Mouse (Mus musculus) MN1 (cell line): ENCODE data around the gene Rab5b.
"Not testable (repeated sequence)": the region's sequence is repeated elsewhere in the genome, so short reads cannot be mapped to it uniquely, and the experiment has no call there.

ENCODE experiments used
- DNase-seq: peaks from one replicate; pipeline ENCODE4 v3.0.0-alpha.2; 2016; ENCODE audit warnings: low spot score

The Rab5b gene

DNA sequence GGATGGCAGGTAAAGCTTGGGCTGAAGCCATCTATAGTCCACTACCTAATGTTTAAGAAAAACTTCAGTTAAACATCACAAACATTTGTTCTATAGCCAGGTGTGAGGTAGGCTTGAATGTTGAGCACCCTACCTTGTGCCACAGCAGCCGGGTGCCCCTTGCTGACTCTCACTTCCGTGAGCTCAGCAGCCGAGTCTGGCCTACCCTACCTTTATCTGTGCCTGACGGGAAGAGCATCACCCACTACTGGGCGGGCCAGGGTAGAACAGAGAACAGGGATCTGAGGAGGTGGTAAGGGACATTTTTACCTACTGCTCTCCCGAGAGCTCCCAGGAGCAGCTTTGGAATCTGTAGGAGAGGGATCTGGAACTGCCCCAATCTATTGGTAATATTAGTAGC, 53.3 kb downstream of the Rab5b start:
- no peak for DNase-seq

GRCm38 (mm10) chr10:128641871-128642270, 54.2 kb downstream of the Rab5b start:
- DNase-seq, result no peak

- no peak for DNase-seq
These were observed 55.2 kb downstream of the Rab5b start for GRCm38 (mm10) chr10:128640891-128641290.

GRCm38 (mm10) chr10:128639999-128640398, 56.1 kb downstream of the Rab5b start:
- DNase-seq, result no peak

DNA sequence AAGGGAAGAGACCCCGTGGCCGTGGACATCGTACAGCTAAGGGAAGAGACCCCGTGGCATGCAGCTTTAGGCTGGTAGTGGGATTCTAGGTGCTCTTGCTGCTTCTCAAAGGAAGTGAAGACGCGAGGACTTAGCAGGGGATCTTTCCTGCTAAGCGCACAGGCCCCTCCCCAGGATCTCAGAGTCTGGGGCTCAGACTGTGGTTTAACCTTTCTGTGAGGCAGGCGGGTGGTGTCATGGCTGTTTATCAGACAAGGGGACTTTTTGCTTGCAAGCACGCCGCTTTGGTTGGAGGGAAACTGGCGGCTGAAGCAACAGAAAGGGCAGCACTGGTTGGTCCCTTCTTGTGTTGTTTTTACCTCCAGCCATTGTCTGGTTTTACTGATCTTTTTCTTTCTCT, 59.1 kb downstream of the Rab5b start:
- DNase-seq, result no peak

GRCm38 (mm10) chr10:128636561-128636960, 59.5 kb downstream of the Rab5b start:
- DNase-seq, result no peak

DNA sequence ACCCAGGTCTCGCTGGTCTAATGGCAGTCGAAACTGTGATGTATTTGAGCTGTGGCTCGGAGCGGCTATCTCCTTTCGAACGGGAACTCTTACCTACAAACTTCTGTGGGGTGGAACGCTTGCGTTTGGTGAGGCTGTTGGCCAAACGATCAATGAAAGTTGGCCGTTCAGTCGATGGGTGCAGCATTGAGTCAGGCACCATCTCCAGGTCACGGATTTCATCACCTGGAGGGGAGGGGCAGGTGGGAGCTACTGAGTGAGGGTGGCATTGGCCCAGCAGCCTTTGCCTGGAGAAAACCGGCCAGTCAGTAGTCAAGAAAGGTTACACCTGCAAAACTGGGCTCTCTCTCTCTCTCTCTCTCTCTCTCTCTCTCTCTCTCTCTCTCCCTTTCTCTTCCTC, 60.4 kb downstream of the Rab5b start:
- DNase-seq, result no peak

GRCm38 (mm10) chr10:128631571-128631970, 64.5 kb downstream of the Rab5b start:
- no peak for DNase-seq

DNA sequence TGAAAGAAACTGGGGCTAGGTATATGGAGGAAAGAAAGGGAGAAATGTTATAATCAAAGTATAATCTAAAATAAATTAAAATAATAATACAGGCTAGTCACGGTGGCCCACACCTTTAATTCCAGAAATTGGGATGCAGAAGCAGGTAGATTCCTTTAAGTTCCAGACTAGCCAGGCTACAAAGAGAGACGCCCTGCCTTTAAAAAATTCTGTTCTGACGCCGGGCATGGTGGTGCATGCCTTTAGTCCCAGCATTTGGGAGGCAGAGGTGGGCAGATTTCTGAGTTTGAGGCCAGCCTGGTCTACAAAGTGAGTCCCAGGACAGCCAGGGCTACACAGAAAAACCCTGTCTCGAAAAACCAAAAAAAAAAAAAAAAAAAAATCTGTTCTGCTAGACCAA, 65.8 kb downstream of the Rab5b start:
- DNase-seq, result not testable (repeated sequence)

DNA sequence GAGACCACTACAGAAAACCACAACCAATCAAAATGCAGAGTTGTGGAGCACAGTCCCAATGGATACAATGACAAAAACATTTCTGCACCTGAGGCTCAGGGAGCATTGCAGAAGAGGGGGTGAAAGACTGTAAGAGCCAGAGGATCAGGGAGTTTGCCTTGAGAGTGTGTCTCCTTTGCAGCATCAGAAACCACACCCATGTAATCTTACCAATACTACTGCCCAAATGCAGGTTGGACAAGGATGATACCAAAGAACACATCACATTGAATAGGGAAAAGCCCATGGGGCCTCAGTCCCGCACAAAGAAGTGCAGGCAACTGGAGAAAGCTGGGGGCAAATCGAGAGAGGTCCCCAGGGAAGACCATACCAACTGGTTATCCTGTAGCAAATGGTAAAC, 66.3 kb downstream of the Rab5b start:
- DNase-seq, result no peak

DNA sequence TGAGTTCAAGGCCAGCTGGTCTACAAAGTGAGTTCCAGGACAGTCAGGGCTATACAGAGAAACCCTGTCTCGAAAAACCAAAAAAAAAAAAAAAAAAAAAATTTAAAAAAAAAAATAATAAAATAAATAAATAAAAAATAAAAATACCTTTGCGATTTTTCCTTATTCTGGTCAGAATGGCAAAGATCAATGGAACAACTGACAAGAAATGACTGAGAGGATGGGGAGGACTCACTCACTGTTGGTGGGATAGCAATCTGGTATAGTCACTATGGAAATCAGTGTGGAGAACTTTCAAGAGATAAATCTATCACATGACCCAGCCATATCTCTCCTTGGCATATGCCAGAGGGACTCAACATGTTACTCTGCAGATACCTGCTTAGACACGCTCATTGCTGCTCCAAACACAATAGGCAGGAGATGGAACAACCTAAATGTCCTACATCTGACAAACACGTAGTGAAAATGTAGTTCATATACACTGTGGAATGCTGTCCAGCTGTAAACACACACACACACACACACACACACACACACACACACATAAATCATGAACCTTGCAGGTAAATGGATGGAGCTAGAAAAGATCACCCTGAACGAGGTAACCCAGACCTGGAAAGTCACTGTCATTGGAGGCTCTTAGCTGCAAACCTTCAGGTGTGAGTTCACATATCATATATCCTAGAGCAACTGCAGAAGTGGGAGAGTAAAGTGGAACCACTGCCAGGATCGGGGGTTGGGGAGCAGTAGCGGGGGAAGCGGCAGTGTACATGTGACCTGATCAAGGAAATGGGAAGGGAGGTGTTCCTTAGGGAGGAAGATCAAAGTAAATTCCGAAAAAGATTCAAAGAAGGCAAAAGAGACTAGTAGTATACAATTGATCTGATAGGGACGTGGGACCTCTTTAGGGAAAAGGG, 68.4 kb downstream of the Rab5b start:
- DNase-seq, result no peak
